Mouse (Mus musculus) neural tube, embryonic 12.5 days (tissue): Measurements from ENCODE around the gene Ly6g6f. TPM values are rescaled to one million over a fixed set of nuclear protein-coding genes. Genes with fewer than 3 reads are reported as not detected.

ENCODE experiments used
- polyA plus RNA-seq: library from polyadenylated mRNA; unstranded; fragments of >200 nt; fragmentation: Nextera tagmentation; extraction: Ambion mirVana; gene quantifications from 2 replicates; pipeline ENCODE4 v1.2.1, GENCODE M21; 2016

Gene Ly6g6f
- polyA plus RNA-seq, 1 experiment from 2014 or later: 0.84 TPM

Other genes with a start within 250 kb of the Ly6g6f start
- 30.8 and 30.9 TPM in 2 replicates for gene Stk19, start 248.7 kb downstream of the Ly6g6f start, polyA plus RNA-seq
- gene Dxo, start 248.6 kb downstream of the Ly6g6f start, polyA plus RNA-seq: 64.1 and 66.2 TPM in 2 replicates
- 61.2 and 64.7 TPM in 2 replicates for gene Skiv2l, start 235.4 kb downstream of the Ly6g6f start, polyA plus RNA-seq
- gene Nelfe, start 235.2 kb downstream of the Ly6g6f start, polyA plus RNA-seq: 95.9 and 98.6 TPM in 2 replicates
- gene Cfb, start 223.1 kb downstream of the Ly6g6f start, polyA plus RNA-seq: 2.0 and 3.0 TPM in 2 replicates
- 11.5 and 12.0 TPM in 2 replicates for gene Zbtb12, start 206.1 kb downstream of the Ly6g6f start, polyA plus RNA-seq
- gene Gm20547, start 203.6 kb downstream of the Ly6g6f start, polyA plus RNA-seq: not detected in 2 replicates
- 1.0 and 1.5 TPM in 2 replicates for gene C2, start 187.3 kb downstream of the Ly6g6f start, polyA plus RNA-seq
- 113 and 117 TPM in 2 replicates for gene Ehmt2, start 187.1 kb downstream of the Ly6g6f start, polyA plus RNA-seq
- gene Slc44a4, start 171.1 kb downstream of the Ly6g6f start, polyA plus RNA-seq: not detected in 2 replicates
- 24.4 and 27.3 TPM in 2 replicates for gene Neu1, start 154.4 kb downstream of the Ly6g6f start, polyA plus RNA-seq
- 0.26 TPM in 1 of 2 replicates, not detected in the other for gene Hspa1b, start 126.4 kb downstream of the Ly6g6f start, polyA plus RNA-seq
- not detected in 2 replicates for gene Gm20481, start 115.7 kb downstream of the Ly6g6f start, polyA plus RNA-seq
- gene Hspa1a, start 113.5 kb downstream of the Ly6g6f start, polyA plus RNA-seq: 3.1 and 3.5 TPM in 2 replicates
- 1.4 and 2.3 TPM in 2 replicates for gene Hspa1l, start 112.9 kb downstream of the Ly6g6f start, polyA plus RNA-seq
- gene Lsm2, start 103.7 kb downstream of the Ly6g6f start, polyA plus RNA-seq: 150 and 158 TPM in 2 replicates
- gene Vars, start 84.6 kb downstream of the Ly6g6f start, polyA plus RNA-seq: 118 and 119 TPM in 2 replicates
- 0.06 and 0.15 TPM in 2 replicates for gene Vwa7, start 69.0 kb downstream of the Ly6g6f start, polyA plus RNA-seq
- 3.8 and 5.0 TPM in 2 replicates for gene Sapcd1, start 57.6 kb downstream of the Ly6g6f start, polyA plus RNA-seq
- gene Msh5, start 38.9 kb downstream of the Ly6g6f start, polyA plus RNA-seq: 3.1 and 4.1 TPM in 2 replicates
- gene Clic1, start 35.6 kb downstream of the Ly6g6f start, polyA plus RNA-seq: 169 and 178 TPM in 2 replicates
- 564 and 591 TPM in 2 replicates for gene Ddah2, start 26.6 kb downstream of the Ly6g6f start, polyA plus RNA-seq
- gene Ly6g6c, start 20.2 kb downstream of the Ly6g6f start, polyA plus RNA-seq: not detected in 2 replicates
- gene Mpig6b, start 19.4 kb downstream of the Ly6g6f start, polyA plus RNA-seq: 0.81 and 0.88 TPM in 2 replicates
- gene Ly6g6e, start 8.7 kb downstream of the Ly6g6f start, polyA plus RNA-seq: 0.38 and 0.57 TPM in 2 replicates
- gene Ly6g6d, start 7.5 kb downstream of the Ly6g6f start, polyA plus RNA-seq: 1.9 and 2.2 TPM in 2 replicates
- gene Abhd16a, start 3.7 kb upstream of the Ly6g6f start, polyA plus RNA-seq: 78.7 and 83.6 TPM in 2 replicates
- not detected in 2 replicates for gene Ly6g5c, start 22.7 kb upstream of the Ly6g6f start, polyA plus RNA-seq
- gene Ly6g5b, start 29.8 kb upstream of the Ly6g6f start, polyA plus RNA-seq: 1.1 TPM in 2 replicates
- gene Gpank1, start 35.8 kb upstream of the Ly6g6f start, polyA plus RNA-seq: 24.9 and 28.0 TPM in 2 replicates
- gene Csnk2b, start 36.4 kb upstream of the Ly6g6f start, polyA plus RNA-seq: 289 and 295 TPM in 2 replicates
- gene D17H6S53E, start 40.8 kb upstream of the Ly6g6f start, polyA plus RNA-seq: 6.1 and 7.8 TPM in 2 replicates
- 0.32 and 0.93 TPM in 2 replicates for gene Apom, start 46.4 kb upstream of the Ly6g6f start, polyA plus RNA-seq
- 82.8 and 84.5 TPM in 2 replicates for gene Bag6, start 49.6 kb upstream of the Ly6g6f start, polyA plus RNA-seq
- gene Prrc2a, start 79.3 kb upstream of the Ly6g6f start, polyA plus RNA-seq: 205 and 224 TPM in 2 replicates
- gene Aif1, start 90.5 kb upstream of the Ly6g6f start, polyA plus RNA-seq: 8.3 and 9.1 TPM in 2 replicates
- gene Lst1, start 102.8 kb upstream of the Ly6g6f start, polyA plus RNA-seq: 6.8 and 7.0 TPM in 2 replicates
- 0.39 and 0.57 TPM in 2 replicates for gene Ltb, start 108.8 kb upstream of the Ly6g6f start, polyA plus RNA-seq
- 0.18 TPM in 1 of 2 replicates, not detected in the other for gene Tnf, start 116.4 kb upstream of the Ly6g6f start, polyA plus RNA-seq
- not detected in 2 replicates for gene Lta, start 119.7 kb upstream of the Ly6g6f start, polyA plus RNA-seq
- gene Gm16181, start 135.2 kb upstream of the Ly6g6f start, polyA plus RNA-seq: not detected in 2 replicates
- gene Atp6v1g2, start 148.1 kb upstream of the Ly6g6f start, polyA plus RNA-seq: 26.2 and 28.4 TPM in 2 replicates
- gene Nfkbil1, start 150.2 kb upstream of the Ly6g6f start, polyA plus RNA-seq: 10.6 and 11.5 TPM in 2 replicates
- gene Ddx39b, start 156.1 kb upstream of the Ly6g6f start, polyA plus RNA-seq: 511 and 522 TPM in 2 replicates
- gene H2-D1, start 177.1 kb upstream of the Ly6g6f start, polyA plus RNA-seq: 55.7 and 58.8 TPM in 2 replicates
- gene H2-Q1, start 234.8 kb upstream of the Ly6g6f start, polyA plus RNA-seq: 0.06 and 0.10 TPM in 2 replicates